Mouse (Mus musculus): Measurements from ENCODE around the gene Fbxl18.
"Not testable (repeated sequence)": the region's sequence is repeated elsewhere in the genome, so short reads cannot be mapped to it uniquely, and the experiment has no call there.

The Fbxl18 gene

GRCm38 (mm10) chr5:142873718-142874117, 21.5 kb downstream of the Fbxl18 start:
- no peak for DNase-seq (ENCODE audit: low spot score)

- no peak for DNase-seq (ENCODE audit: low spot score)
These were observed 23.5 kb downstream of the Fbxl18 start for GRCm38 (mm10) chr5:142871765-142872164.

- no peak for DNase-seq (ENCODE audit: low spot score)
These were observed 25.8 kb downstream of the Fbxl18 start for GRCm38 (mm10) chr5:142869463-142869862.

- DNase-seq (ENCODE audit: low spot score): no peak
These were observed 37.4 kb downstream of the Fbxl18 start for GRCm38 (mm10) chr5:142857763-142858229.

- no peak for DNase-seq (ENCODE audit: low spot score)
These were observed 38.8 kb downstream of the Fbxl18 start for GRCm38 (mm10) chr5:142856408-142856807.

- DNase-seq (ENCODE audit: low spot score): peak; percentile 35
These were observed 40.3 kb downstream of the Fbxl18 start for GRCm38 (mm10) chr5:142854877-142855276.

- DNase-seq (ENCODE audit: low spot score): no peak
These were observed 41.6 kb downstream of the Fbxl18 start for GRCm38 (mm10) chr5:142853585-142853984.

- no peak for DNase-seq (ENCODE audit: low spot score)
These were observed 43.6 kb downstream of the Fbxl18 start for GRCm38 (mm10) chr5:142851681-142852049.

- DNase-seq (ENCODE audit: low spot score): no peak
These were observed 44.1 kb downstream of the Fbxl18 start for GRCm38 (mm10) chr5:142850916-142851680.

GRCm38 (mm10) chr5:142850476-142850875, 44.7 kb downstream of the Fbxl18 start:
- no peak for DNase-seq (ENCODE audit: low spot score)

GRCm38 (mm10) chr5:142848911-142849310, 46.3 kb downstream of the Fbxl18 start:
- no peak for DNase-seq (ENCODE audit: low spot score)

- no peak for DNase-seq (ENCODE audit: low spot score)
These were observed 47.1 kb downstream of the Fbxl18 start for GRCm38 (mm10) chr5:142848149-142848548.

- DNase-seq (ENCODE audit: low spot score): peak; percentile 29
These were observed 50.8 kb downstream of the Fbxl18 start for GRCm38 (mm10) chr5:142844467-142844866.

GRCm38 (mm10) chr5:142842137-142842642, 53.0 kb downstream of the Fbxl18 start:
- DNase-seq (ENCODE audit: low spot score): peak; percentile 31

- no peak for DNase-seq (ENCODE audit: low spot score)
These were observed 53.7 kb downstream of the Fbxl18 start for GRCm38 (mm10) chr5:142841372-142842136.

- not testable (repeated sequence) for DNase-seq (ENCODE audit: low spot score)
These were observed 57.8 kb downstream of the Fbxl18 start for GRCm38 (mm10) chr5:142837427-142837826.

- peak; percentile 61 for DNase-seq (ENCODE audit: low spot score)
These were observed 58.3 kb downstream of the Fbxl18 start for GRCm38 (mm10) chr5:142836891-142837290.

- no peak for DNase-seq (ENCODE audit: low spot score)
These were observed 61.4 kb downstream of the Fbxl18 start for GRCm38 (mm10) chr5:142833646-142834438.

- no peak for DNase-seq (ENCODE audit: low spot score)
These were observed 69.1 kb downstream of the Fbxl18 start for GRCm38 (mm10) chr5:142826131-142826530.

GRCm38 (mm10) chr5:142825665-142826064, 69.6 kb downstream of the Fbxl18 start:
- no peak for DNase-seq (ENCODE audit: low spot score)

GRCm38 (mm10) chr5:142824091-142824490, 71.1 kb downstream of the Fbxl18 start:
- no peak for DNase-seq (ENCODE audit: low spot score)

Data from urinary bladder, postnatal 14 days (tissue).